Mouse (Mus musculus): Measurements from ENCODE around the gene Npb. TPM values are rescaled to one million over a fixed set of nuclear protein-coding genes. Genes with fewer than 3 reads are reported as not detected.
"Not testable (repeated sequence)": the region's sequence is repeated elsewhere in the genome, so short reads cannot be mapped to it uniquely, and the experiment has no call there.

Gene Npb
- polyA plus RNA-seq, 1 experiment from 2014 or later = not detected

- Histone ChIP-seq H3K4me3 (peak overlapping the region; percentile 89), H3K27me3 (ENCODE audit: poor library complexity, severe bottlenecking) (no peaks in the 10 kb centered on the region), H3K36me3 (replicated peaks) (peaks cover 78% of the 10 kb centered on the region), H3K27ac (peak overlapping the region; percentile 99), H3K9me3 (peaks cover 4% of the 10 kb centered on the region; the same call in 1 of the 2 replicates), H3K4me1 (peaks cover 41% of the 10 kb centered on the region)
- 75% methylated on average over 8 of the region's 8 CpGs for WGBS
- DNase-seq (ENCODE audit: extremely low spot score, low spot score) = no peak
These were observed 25.9 kb upstream of the Npb start for GRCm38 (mm10) chr11:120582268-120582981.

- not testable (repeated sequence) for H3K27me3 ChIP-seq (ENCODE audit: poor library complexity, severe bottlenecking); H3K9me3 ChIP-seq; H3K27ac ChIP-seq; H3K4me3 ChIP-seq; DNase-seq (ENCODE audit: extremely low spot score, low spot score)
- 89% methylated on average over 2 of the region's 2 CpGs for WGBS
- H3K4me1 ChIP-seq = peaks cover 39% of the 10 kb centered on the region
- peaks cover 78% of the 10 kb centered on the region for H3K36me3 ChIP-seq (replicated peaks)
These were observed 25.3 kb upstream of the Npb start for GRCm38 (mm10) chr11:120582982-120583293.

- whole genome bisulfite sequencing = 95% methylated on average over 1 of the region's 1 CpGs
- no peak for DNase-seq (ENCODE audit: extremely low spot score, low spot score)
- Histone ChIP-seq H3K4me1 (peaks cover 29% of the 10 kb centered on the region), H3K4me3 (no peak overlapping the region), H3K9me3 (peaks cover 4% of the 10 kb centered on the region; the same call in 1 of the 2 replicates), H3K36me3 (replicated peaks) (peaks cover 78% of the 10 kb centered on the region), H3K27ac (no peak overlapping the region), H3K27me3 (ENCODE audit: poor library complexity, severe bottlenecking) (no peaks in the 10 kb centered on the region)
These were observed 24.3 kb upstream of the Npb start for GRCm38 (mm10) chr11:120583937-120584336.

GRCm38 (mm10) chr11:120588531-120588930, 19.7 kb upstream of the Npb start:
- Histone ChIP-seq H3K27ac (no peak overlapping the region), H3K27me3 (ENCODE audit: poor library complexity, severe bottlenecking) (no peaks in the 10 kb centered on the region), H3K4me1 (no peaks in the 10 kb centered on the region), H3K36me3 (replicated peaks) (peaks cover 99% of the 10 kb centered on the region), H3K4me3 (no peak overlapping the region), H3K9me3 (peaks cover 4% of the 10 kb centered on the region; the same call in 1 of the 2 replicates)
- DNase-seq (ENCODE audit: extremely low spot score, low spot score) = no peak
- 91% methylated on average over 6 of the region's 6 CpGs for WGBS

- Histone ChIP-seq H3K36me3 (replicated peaks) (peaks cover 80% of the 10 kb centered on the region), H3K27ac (peak overlapping the region; percentile 99), H3K4me1 (peaks cover 44% of the 10 kb centered on the region), H3K27me3 (ENCODE audit: poor library complexity, severe bottlenecking) (no peaks in the 10 kb centered on the region), H3K4me3 (peak overlapping the region; percentile 100), H3K9me3 (no peaks in the 10 kb centered on the region)
- 5% methylated on average over 97 of the region's 99 CpGs for WGBS
- no peak for DNase-seq (ENCODE audit: extremely low spot score, low spot score)
These were observed 10.7 kb upstream of the Npb start for GRCm38 (mm10) chr11:120597240-120598235.

GRCm38 (mm10) chr11:120598283-120598989, 9.8 kb upstream of the Npb start, which contains the start of the genes Alyref and Anapc11:
Alyref (minus strand) TSS chr11:120598365.
Anapc11 (plus strand) TSS chr11:120598421.
- WGBS = under 1% methylated on average over 88 of the region's 88 CpGs

GRCm38 (mm10) chr11:120598990-120599549, 9.2 kb upstream of the Npb start:
- Histone ChIP-seq H3K36me3 (replicated peaks) (peaks cover 80% of the 10 kb centered on the region), H3K4me1 (peaks cover 44% of the 10 kb centered on the region), H3K27ac (peak overlapping the region; percentile 99), H3K9me3 (no peaks in the 10 kb centered on the region), H3K4me3 (peak overlapping the region; percentile 100), H3K27me3 (ENCODE audit: poor library complexity, severe bottlenecking) (no peaks in the 10 kb centered on the region)
- WGBS = 55% methylated on average over 17 of the region's 17 CpGs
- no peak for DNase-seq (ENCODE audit: extremely low spot score, low spot score)

More at GRCm38 (mm10) chr11:120598283-120598989, 9.8 kb upstream of the Npb start, which contains the start of the genes Alyref and Anapc11:
- peak within 1 kb of the TSS; percentile 100 for H3K4me3 ChIP-seq
- H3K27ac ChIP-seq = peak within 1 kb of the TSS; percentile 99
- peaks cover 44% of the 10 kb centered on the region for H3K4me1 ChIP-seq
- DNase-seq (ENCODE audit: extremely low spot score, low spot score) = peak; percentile 93
- no peaks in the 10 kb centered on the region for H3K9me3 ChIP-seq
- H3K36me3 ChIP-seq (replicated peaks) = peaks cover 80% of the 10 kb centered on the region
- H3K27me3 ChIP-seq (ENCODE audit: poor library complexity, severe bottlenecking) = no peaks in the 10 kb centered on the region

- Histone ChIP-seq H3K27me3 (ENCODE audit: poor library complexity, severe bottlenecking) (no peaks in the 10 kb centered on the region), H3K36me3 (replicated peaks) (peaks cover 80% of the 10 kb centered on the region), H3K4me1 (peaks cover 38% of the 10 kb centered on the region), H3K4me3 (no peak overlapping the region), H3K27ac (no peak overlapping the region), H3K9me3 (no peaks in the 10 kb centered on the region)
- 94% methylated on average over 3 of the region's 3 CpGs for WGBS
- no peak for DNase-seq (ENCODE audit: extremely low spot score, low spot score)
These were observed 7.6 kb upstream of the Npb start for GRCm38 (mm10) chr11:120600716-120601115.

- no peak overlapping the region for H3K4me3 ChIP-seq
These were observed 4.7 kb upstream of the Npb start for GRCm38 (mm10) chr11:120603545-120603944.

GRCm38 (mm10) chr11:120605667-120606066, 2.6 kb upstream of the Npb start:
- DNase-seq (ENCODE audit: extremely low spot score, low spot score) = no peak
- H3K27ac ChIP-seq = no peak overlapping the region
- peaks cover 38% of the 10 kb centered on the region for H3K27me3 ChIP-seq (ENCODE audit: poor library complexity, severe bottlenecking)
- WGBS = 94% methylated on average over 7 of the region's 7 CpGs
- H3K9me3 ChIP-seq = no peaks in the 10 kb centered on the region
- no peak overlapping the region for H3K4me3 ChIP-seq
- peaks cover 27% of the 10 kb centered on the region for H3K4me1 ChIP-seq
- peaks cover 82% of the 10 kb centered on the region for H3K36me3 ChIP-seq (replicated peaks)

More at GRCm38 (mm10) chr11:120603545-120603944, 4.7 kb upstream of the Npb start:
- no peak overlapping the region for H3K27ac ChIP-seq
- no peaks in the 10 kb centered on the region for H3K9me3 ChIP-seq
- H3K36me3 ChIP-seq (replicated peaks) = peaks cover 79% of the 10 kb centered on the region
- H3K4me1 ChIP-seq = peaks cover 30% of the 10 kb centered on the region
- WGBS = 74% methylated on average over 2 of the region's 2 CpGs
- H3K27me3 ChIP-seq (ENCODE audit: poor library complexity, severe bottlenecking) = peaks cover 23% of the 10 kb centered on the region
- DNase-seq (ENCODE audit: extremely low spot score, low spot score) = no peak

GRCm38 (mm10) chr11:120606764-120607163, 1.5 kb upstream of the Npb start:
- H3K27me3 ChIP-seq (ENCODE audit: poor library complexity, severe bottlenecking) = peaks cover 38% of the 10 kb centered on the region
- 79% methylated on average over 4 of the region's 4 CpGs for WGBS
- H3K4me1 ChIP-seq = peaks cover 27% of the 10 kb centered on the region
- H3K9me3 ChIP-seq = no peaks in the 10 kb centered on the region
- no peak overlapping the region for H3K4me3 ChIP-seq
- no peak for DNase-seq (ENCODE audit: extremely low spot score, low spot score)
- H3K36me3 ChIP-seq (replicated peaks) = peaks cover 85% of the 10 kb centered on the region
- no peak overlapping the region for H3K27ac ChIP-seq

- peaks cover 38% of the 10 kb centered on the region for H3K27me3 ChIP-seq (ENCODE audit: poor library complexity, severe bottlenecking)
- WGBS = 40% methylated on average over 8 of the region's 8 CpGs
- H3K4me3 ChIP-seq = peak overlapping the region; percentile 44; the same call in 1 of the 2 replicates
- peaks cover 85% of the 10 kb centered on the region for H3K36me3 ChIP-seq (replicated peaks)
- H3K4me1 ChIP-seq = peaks cover 27% of the 10 kb centered on the region
- H3K27ac ChIP-seq = no peak overlapping the region
- no peaks in the 10 kb centered on the region for H3K9me3 ChIP-seq
- DNase-seq (ENCODE audit: extremely low spot score, low spot score) = no peak
These were observed 973 bp downstream of the Npb start for GRCm38 (mm10) chr11:120609250-120609649.

Measured in forebrain, embryonic 10.5 days (tissue).